Mouse (Mus musculus): ENCODE results near the gene Chst7. TPM values are rescaled to one million over a fixed set of nuclear protein-coding genes. Genes with fewer than 3 reads are reported as not detected.

Gene Chst7
- polyA plus RNA-seq (2017; shearing (Covaris generic)), result not detected

GRCm38 (mm10) chrX:20059381-20059971 lies at the start of gene Chst7:
Gene Chst7, plus strand, starts transcription at chrX:20059560.

Other genes starting within 250 kb of the Chst7 start
- gene Slc9a7, start 232.2 kb downstream of the Chst7 start, polyA plus RNA-seq (2017; shearing (Covaris generic)), result 36.8 TPM

Measured in effector memory CD4-positive, alpha-beta T cell, adult 5 months (primary cell).